Comparison of ENCODE assay signal across 26 mouse cellular contexts in the genomic region with DNA sequence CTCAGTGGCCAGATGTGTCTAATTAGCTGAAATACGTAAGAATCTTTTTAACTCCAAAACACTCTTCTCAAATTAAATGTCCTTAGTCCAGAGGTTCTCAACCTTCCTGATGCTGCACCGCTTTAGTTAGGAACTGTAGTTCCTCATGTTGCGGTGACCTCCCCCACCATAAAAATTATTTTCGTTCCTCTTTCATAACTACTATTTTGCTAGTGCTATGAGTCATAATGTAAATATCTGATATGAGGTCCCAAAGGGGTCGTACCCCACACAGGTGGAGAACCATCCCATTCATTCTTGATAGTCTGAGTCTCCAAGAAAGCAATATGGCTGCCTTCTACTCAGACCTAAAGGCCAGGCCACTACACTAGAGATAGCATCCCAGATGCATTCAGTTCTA. TPM values are rescaled to one million over a fixed set of nuclear protein-coding genes. Genes with fewer than 3 reads are reported as not detected.
"Had no signal": no experiment of that assay in that cellular context is flagged by ENCODE, and none has a peak within 500 bp of the region (broad histone marks: within the 10 kb centered on the region; RNA-seq: fewer than 3 reads in every experiment).

No protein-coding gene starts in this region.

- H3K4me3 ChIP-seq: gastrocnemius, adult 2 months; heart, adult 2 months; heart, embryonic 13.5 days; heart, embryonic 15.5 days; hindbrain, embryonic 13.5 days; hindbrain, embryonic 15.5 days; kidney, embryonic 15.5 days; left cerebral cortex, adult 2 months; limb, embryonic 10.5 days; limb, embryonic 12.5 days; liver, embryonic 13.5 days had no signal

- H3K36me3 ChIP-seq: heart, embryonic 13.5 days; heart, embryonic 15.5 days; kidney, embryonic 15.5 days; limb, embryonic 10.5 days; limb, embryonic 12.5 days; liver, embryonic 13.5 days had no signal

- H3K9me3 ChIP-seq: heart, embryonic 13.5 days; heart, embryonic 15.5 days; hindbrain, embryonic 13.5 days; hindbrain, embryonic 15.5 days; kidney, embryonic 15.5 days; limb, embryonic 10.5 days; limb, embryonic 12.5 days; liver, embryonic 13.5 days had no signal

- H3K9ac ChIP-seq: heart, embryonic 13.5 days; heart, embryonic 15.5 days; hindbrain, embryonic 13.5 days; hindbrain, embryonic 15.5 days; kidney, embryonic 15.5 days; limb, embryonic 12.5 days; liver, embryonic 13.5 days had no signal

- DNase-seq: gastrocnemius, adult 2 months; gastrocnemius, postnatal 10 days; gastrocnemius, postnatal 25 days; heart, adult 2 months; heart, postnatal 14 days; heart, postnatal 36 days; kidney, adult 11 months; kidney, adult 2 months; kidney, adult 9 months; kidney, postnatal 14 days; kidney, postnatal 36 days; layer of hippocampus, adult 9-11 months; liver; liver, embryonic 13.5 days had no signal

- ATAC-seq: hindbrain, postnatal 0 days; intestine, embryonic 16.5 days had no signal

- H3K27ac ChIP-seq: gastrocnemius, adult 2 months; heart, adult 2 months; heart, embryonic 13.5 days; heart, embryonic 15.5 days; hindbrain, embryonic 13.5 days; hindbrain, embryonic 15.5 days; hindbrain, postnatal 0 days; kidney, embryonic 15.5 days; kidney, postnatal 0 days; left cerebral cortex, adult 2 months; limb, embryonic 10.5 days; limb, embryonic 12.5 days; liver, embryonic 13.5 days had no signal

RNA-seq across cellular contexts. Expression of a gene that starts 17.2 kb away (rescaled TPM):
- total RNA-seq: hematopoietic stem cell, adult 5-6 weeks had no signal
